Mouse (Mus musculus) left cerebral cortex, postnatal 14 days (tissue): Measurements from ENCODE around the gene Tdo2. TPM values are rescaled to one million over a fixed set of nuclear protein-coding genes. Genes with fewer than 3 reads are reported as not detected.

Experiments used
- total RNA-seq, 2 experiments: library from RNA; stranded (reverse); gene quantifications; 2 replicates each; pipeline ENCODE4 v1.2.3; 2021

Gene Tdo2
- total RNA-seq, 2 experiments from 2014 or later, result 1.6 to 1.7 TPM

Other genes with a start within 250 kb of the Tdo2 start
- 10 to 100 TPM; 13.7 to 14.5 TPM for gene Ctso, start 43.6 kb downstream of the Tdo2 start, total RNA-seq
- not detected for gene Asic5, start 6.1 kb upstream of the Tdo2 start, total RNA-seq
- 100 to 1,000 TPM; 193 to 201 TPM for gene Gucy1b1, start 98.5 kb upstream of the Tdo2 start, total RNA-seq
- gene Gucy1a1, start 169.6 kb upstream of the Tdo2 start, total RNA-seq, result 10 to 100 TPM; 77.6 to 78.0 TPM